9 mouse cellular contexts compared by ENCODE assay signal in genomic region chr7:57384112-57384511, GRCm38 (mm10). TPM values are rescaled to one million over a fixed set of nuclear protein-coding genes. Genes with fewer than 3 reads are reported as not detected.
DNase-seq lines count a peak whose midpoint lies in the region; ATAC-seq and TF ChIP-seq lines count a peak whose summit lies in the region.
"Had no signal": no experiment of that assay in that cellular context is flagged by ENCODE, and none has a peak within 500 bp of the region (broad histone marks: within the 10 kb centered on the region; RNA-seq: fewer than 3 reads in every experiment).

No protein-coding gene starts in this region.

- H3K9ac ChIP-seq in liver, embryonic 14.5 days (replicated peaks), result no peak overlapping the region
- no peak overlapping the region for H3K9ac ChIP-seq in liver, embryonic 11.5 days (ENCODE audit: low read depth, low read length)
- no peak overlapping the region for H3K9ac ChIP-seq in hindbrain, embryonic 12.5 days
- H3K9ac ChIP-seq: limb, embryonic 15.5 days had no signal

- no peak overlapping the region for H3K27ac ChIP-seq in liver, embryonic 14.5 days
- no peak overlapping the region for H3K27ac ChIP-seq in liver, embryonic 11.5 days (ENCODE audit: low read depth, low read length)
- 0 out of 2 replicates have a peak overlapping the region, but pooled peaks have one; percentile 9 for H3K27ac ChIP-seq in cortical plate, adult 2 months (ENCODE audit: insufficient read depth, low read length)
- no peak overlapping the region for H3K27ac ChIP-seq in hindbrain, embryonic 12.5 days
- H3K27ac ChIP-seq in left cerebral cortex, adult 2 months, result peak overlapping the region; percentile 88
- H3K27ac ChIP-seq: limb, embryonic 15.5 days had no signal

- H3K36me3 ChIP-seq in liver, embryonic 14.5 days (replicated peaks; ENCODE audit: control insufficient read depth, insufficient read depth, low read depth), result no peaks in the 10 kb centered on the region
- H3K36me3 ChIP-seq in liver, embryonic 11.5 days (ENCODE audit: control insufficient read depth, insufficient read depth, low read length), result no peaks in the 10 kb centered on the region
- no peaks in the 10 kb centered on the region for H3K36me3 ChIP-seq in hindbrain, embryonic 12.5 days
- H3K36me3 ChIP-seq: limb, embryonic 15.5 days had no signal

- no peak for DNase-seq in liver, embryonic 14.5 days (ENCODE audit: low read depth in 3 of 3, low spot score in 3 of 3)
- DNase-seq in liver, embryonic 11.5 days (ENCODE audit: low spot score), result no peak
- peak; percentile 20 to 34 for DNase-seq in left cerebral cortex, adult 2 months (ENCODE audit: extremely low spot score in 1 of 2, low spot score in 2 of 2)
- peak; percentile 13 for DNase-seq in right cerebral cortex, postnatal 4 days
- no peak for DNase-seq in MN1 (ENCODE audit: low spot score)

- TF ChIP-seq POLR2A in cortical plate, adult 2 months (IDR thresholded peaks at IDR 0.05; ENCODE audit: extremely low read depth, insufficient read depth, low read length), result peak; percentile 23; the same call in 1 of the 2 replicates

- 28% methylated on average over 4 of the region's 4 CpGs for WGBS in liver, embryonic 14.5 days (ENCODE audit: insufficient replicate concordance)
- 25% methylated on average over 4 of the region's 4 CpGs for WGBS in liver, embryonic 11.5 days
- WGBS in hindbrain, embryonic 12.5 days, result 35% methylated on average over 4 of the region's 4 CpGs

- H3K9me3 ChIP-seq in liver, embryonic 14.5 days (ENCODE audit: control insufficient read depth, low read length), result no peaks in the 10 kb centered on the region
- no peaks in the 10 kb centered on the region for H3K9me3 ChIP-seq in liver, embryonic 11.5 days (ENCODE audit: control insufficient read depth, low read length)
- no peaks in the 10 kb centered on the region for H3K9me3 ChIP-seq in hindbrain, embryonic 12.5 days (replicated peaks)
- H3K9me3 ChIP-seq: limb, embryonic 15.5 days had no signal

- TF ChIP-seq CTCF in liver, embryonic 14.5 days (IDR thresholded peaks at IDR 0.05; ENCODE audit: low read depth), result peak; percentile 25
- TF ChIP-seq CTCF in cortical plate, adult 2 months (IDR thresholded peaks at IDR 0.05; ENCODE audit: extremely low read depth, insufficient read depth, low read length), result peak; percentile 73
- TF ChIP-seq CTCF in left cerebral cortex, adult 2 months (IDR thresholded peaks at IDR 0.05), result peak; percentile 83

- intact Hi-C loops in left cerebral cortex, adult 2 months (cut with DNase I), result loop anchor here (2.0 to 10.0 kb wide), 2 partner anchors 443 to 1089 kb away; no protein-coding TSS in a partner anchor

- H3K4me2 ChIP-seq in liver, embryonic 14.5 days (ENCODE audit: low read depth), result no peak overlapping the region
- no peak overlapping the region for H3K4me2 ChIP-seq in liver, embryonic 11.5 days
- H3K4me2 ChIP-seq in hindbrain, embryonic 12.5 days (replicated peaks), result no peak overlapping the region
- H3K4me2 ChIP-seq: limb, embryonic 15.5 days had no signal

- H3K4me3 ChIP-seq in liver, embryonic 14.5 days (ENCODE audit: insufficient read depth in 1 of 2, low read depth in 2 of 2, low read length in 2 of 2), result no peak overlapping the region
- no peak overlapping the region for H3K4me3 ChIP-seq in liver, embryonic 11.5 days (ENCODE audit: low read depth, low read length)
- H3K4me3 ChIP-seq in cortical plate, adult 2 months (ENCODE audit: insufficient read depth, low read length), result peak overlapping the region; percentile 3
- no peak overlapping the region for H3K4me3 ChIP-seq in hindbrain, embryonic 12.5 days
- peak overlapping the region; percentile 24 for H3K4me3 ChIP-seq in left cerebral cortex, adult 2 months
- H3K4me3 ChIP-seq: limb, embryonic 15.5 days had no signal

- peaks cover 13% of the 10 kb centered on the region for H3K27me3 ChIP-seq in liver, embryonic 14.5 days (ENCODE audit: control insufficient read depth, insufficient read depth, low read length)
- H3K27me3 ChIP-seq in liver, embryonic 11.5 days (replicated peaks; ENCODE audit: control insufficient read depth, insufficient read depth, low read length), result peaks cover 23% of the 10 kb centered on the region
- peaks cover 33% of the 10 kb centered on the region for H3K27me3 ChIP-seq in hindbrain, embryonic 12.5 days

- ATAC-seq in liver, embryonic 14.5 days (ENCODE audit: insufficient read depth), result no peak
- no peak for ATAC-seq in liver, embryonic 11.5 days (replicated peaks; ENCODE audit: low FRiP score)
- peak; percentile 27; the same call in 1 of the 2 replicates for ATAC-seq in hindbrain, embryonic 12.5 days (ENCODE audit: low FRiP score)

- no peaks in the 10 kb centered on the region for H3K4me1 ChIP-seq in liver, embryonic 14.5 days (replicated peaks; ENCODE audit: control insufficient read depth in 2 of 2, insufficient read depth in 2 of 2, low read length in 1 of 2)
- no peaks in the 10 kb centered on the region for H3K4me1 ChIP-seq in liver, embryonic 11.5 days (replicated peaks; ENCODE audit: control insufficient read depth, insufficient read depth, low read length)
- H3K4me1 ChIP-seq in cortical plate, adult 2 months (ENCODE audit: control insufficient read depth, insufficient read depth, low read length), result no peaks in the 10 kb centered on the region
- 0 out of 2 replicates have a peak, but pooled peaks cover under 1% of the 10 kb centered on the region for H3K4me1 ChIP-seq in hindbrain, embryonic 12.5 days

- no peak for TF ChIP-seq EP300 in liver, embryonic 14.5 days (IDR thresholded peaks at IDR 0.05; ENCODE audit: low read depth)

RNA-seq across cellular contexts. Expression of gene Gabrg3, which starts 2.9 kb away (rescaled TPM):
- 0.01 and 0.03 TPM in 2 replicates for polyA plus RNA-seq in liver, embryonic 14.5 days (2012; rRNA removed)
- polyA plus RNA-seq in liver, embryonic 14.5 days (2014; fragmentation: Nextera tagmentation; extraction: Ambion mirVana), result not detected in 2 replicates
- polyA plus RNA-seq in liver, embryonic 11.5 days (2014; fragmentation: Nextera tagmentation; extraction: Ambion mirVana), result 0.09 and 0.43 TPM in 2 replicates
- 10.5 and 11.8 TPM in 2 replicates for polyA plus RNA-seq in cortical plate, adult 2 months (2012; rRNA removed)
- 0.45 and 0.56 TPM in 2 replicates for polyA plus RNA-seq in hindbrain, embryonic 12.5 days (2016; fragmentation: Nextera tagmentation; extraction: Ambion mirVana)
- 10 to 100 TPM; 19.8 to 23.3 TPM for total RNA-seq in left cerebral cortex, adult 2 months (2021)
- total RNA-seq: common myeloid progenitor, adult 5-6 weeks had no signal

RNA-seq across cellular contexts. Expression of gene Gabrb3, which starts 35.4 kb away (rescaled TPM):
- polyA plus RNA-seq in liver, embryonic 14.5 days (2012; rRNA removed), result 0.02 and 0.05 TPM in 2 replicates
- polyA plus RNA-seq in liver, embryonic 14.5 days (2014; fragmentation: Nextera tagmentation; extraction: Ambion mirVana), result 0.08 TPM in 1 of 2 replicates, not detected in the other
- 0.95 and 1.6 TPM in 2 replicates for polyA plus RNA-seq in liver, embryonic 11.5 days (2014; fragmentation: Nextera tagmentation; extraction: Ambion mirVana)
- 81.5 and 84.4 TPM in 2 replicates for polyA plus RNA-seq in cortical plate, adult 2 months (2012; rRNA removed)
- polyA plus RNA-seq in hindbrain, embryonic 12.5 days (2016; fragmentation: Nextera tagmentation; extraction: Ambion mirVana), result 17.0 and 21.0 TPM in 2 replicates
- 100 to 1,000 TPM; 219 to 226 TPM for total RNA-seq in left cerebral cortex, adult 2 months (2021)
- total RNA-seq: common myeloid progenitor, adult 5-6 weeks had no signal

Comparison
In these comparisons a context has a peak if more than half of its experiments do, and no peak if none do; other contexts are left out.
1. DNase-seq: peak in left cerebral cortex, adult 2 months (2 of 2) and right cerebral cortex, postnatal 4 days (single experiment); none in liver, embryonic 14.5 days (0 of 3), liver, embryonic 11.5 days (single experiment) and MN1 (single experiment).
2. H3K27ac ChIP-seq: peak in cortical plate, adult 2 months (single experiment) and left cerebral cortex, adult 2 months (single experiment); none in liver, embryonic 14.5 days (single experiment), liver, embryonic 11.5 days (single experiment) and hindbrain, embryonic 12.5 days (single experiment).
3. H3K4me3 ChIP-seq: peak in cortical plate, adult 2 months (single experiment) and left cerebral cortex, adult 2 months (single experiment); none in liver, embryonic 14.5 days (0 of 2), liver, embryonic 11.5 days (single experiment) and hindbrain, embryonic 12.5 days (single experiment).
4. CTCF ChIP-seq: peak in every context shown above with its lines; median percentile 83 in left cerebral cortex, adult 2 months; 73 in cortical plate, adult 2 months; 25 in liver, embryonic 14.5 days.